Mouse (Mus musculus) bone marrow macrophage, adult 2 months (primary cell): ENCODE results near the gene Syne3. TPM values are rescaled to one million over a fixed set of nuclear protein-coding genes. Genes with fewer than 3 reads are reported as not detected.

Experiments
- H3K27ac ChIP-seq: 2 replicates; pipeline ENCODE4 v1.5.1; 2012; ENCODE audit warnings: low read depth, low read length; ENCODE audit not compliant: insufficient read depth
- H3K4me1 ChIP-seq: 2 replicates; pipeline ENCODE4 v1.6.1; 2012; ENCODE audit warnings: low read length; ENCODE audit not compliant: control insufficient read depth, insufficient read depth
- H3K4me3 ChIP-seq: 2 replicates; pipeline ENCODE4 v1.5.1; 2012; ENCODE audit warnings: mild to moderate bottlenecking, low read length, moderate library complexity; ENCODE audit not compliant: insufficient read depth
- CTCF ChIP-seq: IDR thresholded peaks from 2 replicates; pipeline ENCODE4 v1.5.1; 2012; ENCODE audit warnings: low read depth, mild to moderate bottlenecking, low read length, moderate library complexity
- POLR2A ChIP-seq: IDR thresholded peaks from 2 replicates; pipeline ENCODE4 v1.6.1; 2012; ENCODE audit warnings: mild to moderate bottlenecking, low read depth, low read length, borderline replicate concordance
- polyA plus RNA-seq: library from polyadenylated mRNA; stranded (reverse); fragments of >200 nt; gene quantifications from 2 replicates; pipeline ENCODE4 v1.2.4, GENCODE M21; 2012; ENCODE audit not compliant: missing spikeins, insufficient read depth, insufficient read length

Gene Syne3
- polyA plus RNA-seq, 1 experiment: 18.2 TPM

- TF ChIP-seq CTCF (peak; percentile 47; the same call in 1 of the 2 replicates), POLR2A (no peak)
- Histone ChIP-seq H3K27ac (no peak overlapping the region), H3K4me1 (no peaks in the 10 kb centered on the region), H3K4me3 (no peak overlapping the region)
These were observed 76.4 kb downstream of the Syne3 start for GRCm38 (mm10) chr12:104933217-104933616.

DNA sequence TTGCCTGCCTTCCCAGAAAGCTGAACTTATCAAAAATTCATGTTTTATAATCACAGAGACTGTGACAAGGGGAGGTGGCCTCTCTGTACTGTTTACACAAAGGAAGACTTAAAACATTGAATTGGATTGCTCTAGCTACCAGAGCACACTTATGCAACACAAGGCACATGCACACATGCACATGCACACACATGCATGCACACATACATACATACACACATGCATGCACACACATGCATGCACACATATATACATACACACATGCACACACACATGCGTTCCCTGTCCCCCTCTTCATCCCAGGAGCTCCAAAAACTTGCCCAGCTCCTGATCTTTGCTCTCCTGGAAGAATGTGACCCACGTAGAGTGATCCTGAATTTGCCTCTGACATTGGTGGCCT is 83.8 kb downstream of the Syne3 start:
- Histone ChIP-seq H3K27ac (no peak overlapping the region), H3K4me3 (no peak overlapping the region), H3K4me1 (no peaks in the 10 kb centered on the region)
- TF ChIP-seq CTCF (no peak), POLR2A (no peak)

DNA sequence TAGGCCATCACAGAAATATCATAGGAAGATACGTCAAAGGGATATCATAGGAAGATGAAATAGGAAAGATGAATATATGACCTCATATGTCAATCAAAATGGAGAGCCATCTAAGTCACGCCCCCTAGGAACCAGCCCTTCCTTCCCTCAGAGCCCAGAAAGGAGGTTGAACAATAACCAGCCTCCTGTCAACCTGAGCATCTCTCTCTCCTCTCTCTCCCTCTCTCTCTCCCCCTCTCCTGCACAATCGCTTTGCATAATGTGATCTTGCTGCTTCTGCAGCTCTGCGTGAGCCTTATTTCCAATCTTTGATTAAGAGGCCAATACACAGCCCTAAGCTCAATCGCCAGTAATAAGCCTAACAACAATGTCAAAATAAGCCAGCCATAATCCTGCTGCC is 84.6 kb downstream of the Syne3 start:
- TF ChIP-seq CTCF (no peak), POLR2A (no peak)
- Histone ChIP-seq H3K4me3 (no peak overlapping the region), H3K27ac (no peak overlapping the region), H3K4me1 (no peaks in the 10 kb centered on the region)

DNA sequence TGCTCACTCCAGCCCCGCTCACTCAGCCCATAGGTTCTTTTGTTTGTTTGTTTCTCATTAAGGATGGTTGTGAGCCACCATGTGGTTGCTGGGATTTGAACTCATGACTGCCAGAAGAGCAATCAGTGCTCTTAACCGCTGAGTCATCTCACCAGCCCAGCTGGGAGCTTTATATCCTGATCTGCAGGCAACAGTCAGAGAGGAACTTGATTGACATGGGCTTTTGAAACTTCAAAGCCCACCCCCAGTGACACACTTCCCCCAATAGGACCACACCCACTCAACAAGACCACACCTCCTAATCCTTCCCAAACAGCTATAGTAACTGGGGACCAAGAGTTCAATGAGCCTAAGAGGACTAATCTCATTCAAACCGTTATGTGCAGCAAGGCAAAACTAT is 85.1 kb downstream of the Syne3 start:
- no peak for TF ChIP-seq CTCF
- no peak for TF ChIP-seq POLR2A
- Histone ChIP-seq H3K27ac (no peak overlapping the region), H3K4me3 (no peak overlapping the region), H3K4me1 (no peaks in the 10 kb centered on the region)

DNA sequence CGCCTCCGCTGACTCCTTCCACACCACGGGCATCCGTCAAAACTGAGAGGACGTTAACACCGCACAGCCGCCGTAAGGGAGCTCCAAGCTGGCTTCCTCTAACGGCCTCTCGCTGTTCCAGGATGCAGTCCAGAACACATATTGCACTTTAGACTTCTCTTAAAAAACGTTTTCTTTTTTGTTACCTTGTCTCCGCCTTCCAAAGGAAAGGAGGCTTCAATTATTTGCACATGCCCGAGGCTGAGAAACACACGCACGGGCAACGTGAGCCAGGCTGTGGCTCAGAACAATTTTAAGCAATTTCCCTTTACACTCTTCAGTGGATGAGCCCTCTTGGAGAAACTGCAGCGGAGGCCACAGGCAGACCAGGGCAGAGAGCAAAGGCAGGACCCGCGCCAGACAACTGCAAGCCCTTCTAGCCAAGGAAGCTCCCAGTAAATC is 85.6 kb downstream of the Syne3 start:
- no peak overlapping the region for H3K27ac ChIP-seq
- TF ChIP-seq POLR2A (no peak), CTCF (no peak)
- H3K4me1 ChIP-seq: no peaks in the 10 kb centered on the region
- H3K4me3 ChIP-seq: no peak overlapping the region

- no peaks in the 10 kb centered on the region for H3K4me1 ChIP-seq
- no peak overlapping the region for H3K4me3 ChIP-seq
- no peak for TF ChIP-seq CTCF
- TF ChIP-seq POLR2A: no peak
These were observed 87.0 kb downstream of the Syne3 start for GRCm38 (mm10) chr12:104922647-104923046.

DNA sequence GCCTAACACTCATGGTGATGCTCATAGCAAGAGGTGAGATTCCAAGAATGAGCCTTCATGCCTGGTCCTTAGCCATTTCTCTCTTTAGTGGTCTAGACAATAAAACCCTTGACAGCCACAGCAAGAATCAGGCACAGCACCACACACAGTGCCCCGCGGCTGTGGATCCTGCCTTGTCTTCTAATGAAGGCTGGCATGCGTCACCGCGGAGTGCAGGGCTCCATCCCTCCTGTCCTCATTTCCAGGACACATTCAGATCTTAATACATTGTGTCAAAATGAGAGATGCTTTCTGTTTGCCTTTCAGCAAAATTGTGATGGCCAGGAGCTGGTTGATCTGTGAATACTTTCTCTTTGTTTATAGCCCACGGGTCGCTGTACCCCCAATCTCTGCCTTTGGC is 88.5 kb downstream of the Syne3 start:
- no peaks in the 10 kb centered on the region for H3K4me1 ChIP-seq
- H3K27ac ChIP-seq: no peak overlapping the region
- H3K4me3 ChIP-seq: no peak overlapping the region
- TF ChIP-seq CTCF: no peak
- no peak for TF ChIP-seq POLR2A

More at GRCm38 (mm10) chr12:104922647-104923046, 87.0 kb downstream of the Syne3 start:
- H3K27ac ChIP-seq: no peak overlapping the region

GRCm38 (mm10) chr12:104919247-104919646 is 90.4 kb downstream of the Syne3 start:
- no peak overlapping the region for H3K4me3 ChIP-seq
- TF ChIP-seq CTCF: no peak
- no peak for TF ChIP-seq POLR2A
- no peaks in the 10 kb centered on the region for H3K4me1 ChIP-seq
- no peak overlapping the region for H3K27ac ChIP-seq

GRCm38 (mm10) chr12:104917927-104918326 is 91.7 kb downstream of the Syne3 start:
- TF ChIP-seq POLR2A (no peak), CTCF (no peak)
- no peak overlapping the region for H3K4me3 ChIP-seq
- no peaks in the 10 kb centered on the region for H3K4me1 ChIP-seq
- no peak overlapping the region for H3K27ac ChIP-seq

DNA sequence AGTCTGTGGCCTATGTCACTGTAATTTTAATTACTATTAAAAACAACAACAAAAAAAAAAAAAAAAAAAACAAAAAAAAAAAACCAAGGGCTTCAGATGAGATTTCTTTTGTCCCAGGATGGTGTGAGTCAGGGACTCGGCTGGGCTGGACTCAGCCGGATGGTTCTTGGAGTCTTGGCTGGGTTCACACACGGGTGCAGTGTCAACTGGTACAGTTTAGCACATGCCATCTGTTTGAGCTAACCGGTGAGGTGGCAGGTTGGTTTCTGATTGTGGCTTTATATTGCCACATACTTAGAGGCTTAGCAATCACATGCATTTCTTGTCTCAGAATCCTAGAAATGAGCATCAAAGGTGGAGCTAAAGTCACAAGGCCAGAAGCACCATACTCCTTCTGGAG is 92.3 kb downstream of the Syne3 start:
- TF ChIP-seq CTCF (no peak), POLR2A (no peak)
- Histone ChIP-seq H3K27ac (no peak overlapping the region), H3K4me1 (no peaks in the 10 kb centered on the region), H3K4me3 (no peak overlapping the region)

- no peak overlapping the region for H3K4me3 ChIP-seq
- H3K4me1 ChIP-seq: no peaks in the 10 kb centered on the region
- no peak for TF ChIP-seq CTCF
- no peak for TF ChIP-seq POLR2A
- H3K27ac ChIP-seq: no peak overlapping the region
These were observed 92.8 kb downstream of the Syne3 start for GRCm38 (mm10) chr12:104916776-104917175.
